In genomic region chr11:63665268-63665934, GRCm38 (mm10) we compare ENCODE assay signal across 11 mouse cellular contexts.
"Had no signal": no experiment of that assay in that cellular context is flagged by ENCODE, and none has a peak within 500 bp of the region (broad histone marks: within the 10 kb centered on the region; RNA-seq: fewer than 3 reads in every experiment).

No protein-coding gene starts in this region.

- H3K9ac ChIP-seq: liver, embryonic 15.5 days; neural tube, embryonic 12.5 days had no signal

- H3K9me3 ChIP-seq: liver, embryonic 15.5 days; neural tube, embryonic 12.5 days had no signal

- DNase-seq: kidney, adult 18-20 months; kidney, postnatal 14 days; lung, adult 2 months; lung, postnatal 36 days; midbrain, embryonic 14.5 days; right cerebral cortex, postnatal 14 days; thymus, postnatal 36 days had no signal

- ATAC-seq: lung, postnatal 0 days had no signal

- H3K27ac ChIP-seq: liver, embryonic 15.5 days; neural tube, embryonic 12.5 days had no signal

- H3K4me2 ChIP-seq: liver, embryonic 11.5 days; liver, embryonic 15.5 days; neural tube, embryonic 12.5 days had no signal

- H3K4me3 ChIP-seq: liver, embryonic 15.5 days; neural tube, embryonic 12.5 days had no signal

- H3K4me1 ChIP-seq: liver, embryonic 15.5 days; neural tube, embryonic 12.5 days had no signal

- H3K27me3 ChIP-seq: liver, embryonic 15.5 days; neural tube, embryonic 12.5 days had no signal

- H3K36me3 ChIP-seq: liver, embryonic 15.5 days; neural tube, embryonic 12.5 days had no signal
